Mouse (Mus musculus): Measurements from ENCODE around the gene Mthfsd. TPM values are rescaled to one million over a fixed set of nuclear protein-coding genes. Genes with fewer than 3 reads are reported as not detected.

Gene Mthfsd
- polyA plus RNA-seq, 1 experiment from 2014 or later = 33.0 TPM

GRCm38 (mm10) chr8:121108657-121109056 is 465 bp upstream of the Mthfsd start:
- DNase-seq (ENCODE audit: low spot score) (no peak), ATAC-seq (ENCODE audit: low FRiP score, low TSS enrichment) (no peak)
- Histone ChIP-seq H3K4me3 (ENCODE audit: low read depth, low read length) (peak overlapping the region; percentile 88), H3K27ac (replicated peaks) (no peak overlapping the region), H3K36me3 (ENCODE audit: control insufficient read depth, insufficient read depth, low read length) (peaks cover 3% of the 10 kb centered on the region; the same call in 1 of the 2 replicates), H3K9ac (ENCODE audit: low read length) (peak overlapping the region; percentile 87; the same call in 1 of the 2 replicates), H3K27me3 (ENCODE audit: control insufficient read depth, insufficient read depth, low read length) (no peaks in the 10 kb centered on the region), H3K9me3 (ENCODE audit: control insufficient read depth, low read length) (no peaks in the 10 kb centered on the region), H3K4me1 (replicated peaks; ENCODE audit: control insufficient read depth, insufficient read depth) (no peaks in the 10 kb centered on the region), H3K4me2 (replicated peaks; ENCODE audit: low read depth) (peak overlapping the region; percentile 90)
- 10% methylated on average over 5 of the region's 5 CpGs for WGBS
- TF ChIP-seq CTCF (IDR thresholded peaks at IDR 0.05; ENCODE audit: low read depth) (no peak), EP300 (optimal IDR thresholded peaks at IDR 0.05) (no peak)

DNA sequence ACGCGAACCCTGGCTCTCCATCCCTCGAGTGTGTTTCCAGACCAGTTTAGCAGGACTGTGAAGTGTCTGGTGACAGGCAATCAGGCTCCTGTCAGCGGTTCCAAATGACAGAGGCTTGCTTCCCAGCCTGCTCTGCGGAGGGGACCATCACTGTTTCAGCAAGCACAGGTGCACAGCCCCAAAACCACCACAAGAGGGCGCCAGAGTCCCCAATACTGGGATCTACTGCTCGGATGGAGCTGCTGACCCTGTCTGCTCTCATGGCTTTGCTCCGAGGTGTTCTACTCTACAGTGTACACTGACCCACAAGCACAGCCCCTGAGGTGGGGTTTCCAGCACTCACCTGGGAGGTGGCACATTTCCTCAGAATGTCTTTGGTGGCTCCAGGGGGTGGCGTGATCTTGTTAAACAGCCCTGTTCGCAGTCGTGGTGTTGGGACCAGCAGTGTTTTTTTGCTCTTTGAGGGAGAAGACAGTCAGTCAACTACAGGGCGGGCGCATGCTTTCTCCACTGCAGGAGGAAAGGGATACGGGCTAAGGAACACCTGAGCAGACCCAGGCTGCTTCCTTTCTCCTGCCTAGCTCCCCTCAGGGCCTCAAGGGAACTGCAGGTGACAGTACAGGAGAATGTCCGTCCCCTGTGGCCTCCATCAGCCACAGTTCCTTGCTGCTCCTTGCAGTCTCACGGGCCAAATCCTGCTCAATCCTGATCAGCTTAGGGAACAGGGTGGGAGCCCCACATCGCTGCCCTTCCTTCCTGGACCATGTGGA is 4.0 kb downstream of the Mthfsd start:
- H3K9ac ChIP-seq (ENCODE audit: low read length) = no peak overlapping the region
- no peak overlapping the region for H3K4me3 ChIP-seq (ENCODE audit: low read depth, low read length)
- no peaks in the 10 kb centered on the region for H3K9me3 ChIP-seq (ENCODE audit: control insufficient read depth, low read length)
- no peaks in the 10 kb centered on the region for H3K27me3 ChIP-seq (ENCODE audit: control insufficient read depth, insufficient read depth, low read length)
- no peak overlapping the region for H3K27ac ChIP-seq (replicated peaks)
- peaks cover 19% of the 10 kb centered on the region; the same call in 1 of the 2 replicates for H3K36me3 ChIP-seq (ENCODE audit: control insufficient read depth, insufficient read depth, low read length)
- ATAC-seq (ENCODE audit: low FRiP score, low TSS enrichment) = peak; percentile 30
- H3K4me1 ChIP-seq (replicated peaks; ENCODE audit: control insufficient read depth, insufficient read depth) = no peaks in the 10 kb centered on the region
- DNase-seq (ENCODE audit: low spot score) = peak; percentile 81
- H3K4me2 ChIP-seq (replicated peaks; ENCODE audit: low read depth) = no peak overlapping the region
- no peak for TF ChIP-seq EP300 (optimal IDR thresholded peaks at IDR 0.05)
- peak; percentile 96 for TF ChIP-seq CTCF (IDR thresholded peaks at IDR 0.05; ENCODE audit: low read depth)
- 50% methylated on average over 17 of the region's 17 CpGs for WGBS

DNA sequence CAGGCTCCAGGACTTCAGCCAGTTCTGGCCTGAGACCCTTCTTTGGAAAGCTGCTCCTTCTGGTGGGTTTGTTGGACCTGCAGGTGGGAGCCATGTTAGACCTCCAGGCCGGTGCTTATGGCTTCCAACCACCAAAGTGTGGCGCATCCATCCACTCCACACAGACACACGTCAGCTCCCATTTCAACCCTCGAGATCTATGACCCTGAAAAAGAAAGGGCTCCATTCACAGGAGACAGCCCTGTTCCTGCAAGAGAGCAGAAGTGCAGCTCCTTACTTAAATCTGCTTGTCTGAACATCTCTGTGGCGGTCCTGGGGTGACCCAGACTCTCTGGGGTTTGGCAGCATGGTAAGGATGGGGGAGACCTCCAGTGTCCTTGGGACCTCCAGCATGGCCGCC is 14.7 kb downstream of the Mthfsd start:
- ATAC-seq (ENCODE audit: low FRiP score, low TSS enrichment) = no peak
- Histone ChIP-seq H3K4me1 (replicated peaks; ENCODE audit: control insufficient read depth, insufficient read depth) (no peaks in the 10 kb centered on the region), H3K4me2 (replicated peaks; ENCODE audit: low read depth) (no peak overlapping the region), H3K9ac (ENCODE audit: low read length) (no peak overlapping the region), H3K27ac (replicated peaks) (no peak overlapping the region), H3K9me3 (ENCODE audit: control insufficient read depth, low read length) (no peaks in the 10 kb centered on the region), H3K4me3 (ENCODE audit: low read depth, low read length) (no peak overlapping the region), H3K27me3 (ENCODE audit: control insufficient read depth, insufficient read depth, low read length) (no peaks in the 10 kb centered on the region), H3K36me3 (ENCODE audit: control insufficient read depth, insufficient read depth, low read length) (peaks cover 7% of the 10 kb centered on the region; the same call in 1 of the 2 replicates)
- whole genome bisulfite sequencing = 66% methylated on average over 6 of the region's 6 CpGs
- TF ChIP-seq EP300 (optimal IDR thresholded peaks at IDR 0.05) = no peak
- no peak for TF ChIP-seq CTCF (IDR thresholded peaks at IDR 0.05; ENCODE audit: low read depth)
- DNase-seq (ENCODE audit: low spot score) = no peak

GRCm38 (mm10) chr8:121092627-121093026 is 15.6 kb downstream of the Mthfsd start:
- Histone ChIP-seq H3K4me2 (replicated peaks; ENCODE audit: low read depth) (peak overlapping the region; percentile 24; the same call in 1 of the 2 replicates), H3K9ac (ENCODE audit: low read length) (no peak overlapping the region), H3K36me3 (ENCODE audit: control insufficient read depth, insufficient read depth, low read length) (peaks cover 4% of the 10 kb centered on the region; the same call in 1 of the 2 replicates), H3K4me3 (ENCODE audit: low read depth, low read length) (no peak overlapping the region), H3K27ac (replicated peaks) (0 out of 2 replicates have a peak overlapping the region, but pooled peaks have one; percentile 40), H3K4me1 (replicated peaks; ENCODE audit: control insufficient read depth, insufficient read depth) (no peaks in the 10 kb centered on the region), H3K27me3 (ENCODE audit: control insufficient read depth, insufficient read depth, low read length) (no peaks in the 10 kb centered on the region), H3K9me3 (ENCODE audit: control insufficient read depth, low read length) (no peaks in the 10 kb centered on the region)
- peak; percentile 58 for ATAC-seq (ENCODE audit: low FRiP score, low TSS enrichment)
- TF ChIP-seq CTCF (IDR thresholded peaks at IDR 0.05; ENCODE audit: low read depth) (peak; percentile 95), EP300 (optimal IDR thresholded peaks at IDR 0.05) (no peak)
- DNase-seq (ENCODE audit: low spot score) = peak; percentile 88
- WGBS = 0% methylated on average over 16 of the region's 16 CpGs

GRCm38 (mm10) chr8:121092141-121092540 is 16.1 kb downstream of the Mthfsd start:
- ATAC-seq (ENCODE audit: low FRiP score, low TSS enrichment) = peak; percentile 30; the same call in 1 of the 2 replicates

DNA sequence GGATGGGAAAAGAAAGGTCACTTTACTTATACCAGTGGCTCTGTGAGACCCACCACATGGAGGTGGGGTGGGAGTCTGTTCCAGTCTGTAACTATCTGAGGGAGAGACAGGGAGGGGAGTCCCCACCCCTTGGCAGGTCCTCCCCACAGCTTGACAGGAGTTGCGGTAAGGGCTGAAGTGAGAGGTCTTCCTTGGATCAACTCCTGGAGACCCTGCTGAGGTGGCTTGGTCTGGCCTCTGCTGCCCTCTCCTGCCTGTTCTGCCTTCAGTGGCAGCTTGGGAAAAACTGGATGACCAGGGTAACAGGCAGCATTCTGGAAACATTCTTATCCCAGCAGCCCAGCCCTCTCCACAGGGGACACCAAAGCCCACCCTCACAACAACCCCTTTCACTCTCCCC is 17.5 kb downstream of the Mthfsd start:
- Histone ChIP-seq H3K36me3 (ENCODE audit: control insufficient read depth, insufficient read depth, low read length) (peaks cover 4% of the 10 kb centered on the region; the same call in 1 of the 2 replicates), H3K27me3 (ENCODE audit: control insufficient read depth, insufficient read depth, low read length) (no peaks in the 10 kb centered on the region), H3K9me3 (ENCODE audit: control insufficient read depth, low read length) (no peaks in the 10 kb centered on the region), H3K4me3 (ENCODE audit: low read depth, low read length) (0 out of 2 replicates have a peak overlapping the region, but pooled peaks have one; percentile 8), H3K27ac (replicated peaks) (peak overlapping the region; percentile 81), H3K4me2 (replicated peaks; ENCODE audit: low read depth) (peak overlapping the region; percentile 71), H3K4me1 (replicated peaks; ENCODE audit: control insufficient read depth, insufficient read depth) (no peaks in the 10 kb centered on the region), H3K9ac (ENCODE audit: low read length) (peak overlapping the region; percentile 77; the same call in 1 of the 2 replicates)
- TF ChIP-seq CTCF (IDR thresholded peaks at IDR 0.05; ENCODE audit: low read depth) (peak; percentile 68), EP300 (optimal IDR thresholded peaks at IDR 0.05) (no peak)
- 8% methylated on average over 1 of the region's 1 CpGs for WGBS
- ATAC-seq (ENCODE audit: low FRiP score, low TSS enrichment) (no peak; the same call in 1 of the 2 replicates), DNase-seq (ENCODE audit: low spot score) (no peak)

More at GRCm38 (mm10) chr8:121092141-121092540, 16.1 kb downstream of the Mthfsd start:
- TF ChIP-seq EP300 (optimal IDR thresholded peaks at IDR 0.05) (no peak), CTCF (IDR thresholded peaks at IDR 0.05; ENCODE audit: low read depth) (no peak)
- Histone ChIP-seq H3K27ac (replicated peaks) (peak overlapping the region; percentile 40; the same call in 1 of the 2 replicates), H3K4me1 (replicated peaks; ENCODE audit: control insufficient read depth, insufficient read depth) (no peaks in the 10 kb centered on the region), H3K27me3 (ENCODE audit: control insufficient read depth, insufficient read depth, low read length) (no peaks in the 10 kb centered on the region), H3K9me3 (ENCODE audit: control insufficient read depth, low read length) (no peaks in the 10 kb centered on the region), H3K9ac (ENCODE audit: low read length) (no peak overlapping the region), H3K4me2 (replicated peaks; ENCODE audit: low read depth) (no peak overlapping the region), H3K4me3 (ENCODE audit: low read depth, low read length) (no peak overlapping the region), H3K36me3 (ENCODE audit: control insufficient read depth, insufficient read depth, low read length) (peaks cover 4% of the 10 kb centered on the region; the same call in 1 of the 2 replicates)
- DNase-seq (ENCODE audit: low spot score) = no peak
- WGBS = 16% methylated on average over 6 of the region's 6 CpGs
